Mouse (Mus musculus): ENCODE measurements around the gene Rbm8a.
"Not testable (repeated sequence)": the region's sequence is repeated elsewhere in the genome, so short reads cannot be mapped to it uniquely, and the experiment has no call there.

Gene Rbm8a

GRCm38 (mm10) chr3:96606007-96606406 is 23.7 kb upstream of the Rbm8a start:
- DNase-seq: not testable (repeated sequence)

- no peak for DNase-seq
Observed at GRCm38 (mm10) chr3:96606618-96607017, 23.1 kb upstream of the Rbm8a start.

GRCm38 (mm10) chr3:96617941-96618340 is 11.8 kb upstream of the Rbm8a start:
- DNase-seq: no peak

- no peak for DNase-seq
Observed at GRCm38 (mm10) chr3:96623201-96623600, 6.5 kb upstream of the Rbm8a start.

GRCm38 (mm10) chr3:96632058-96632457 is 2.3 kb downstream of the Rbm8a start:
- no peak for DNase-seq

DNA sequence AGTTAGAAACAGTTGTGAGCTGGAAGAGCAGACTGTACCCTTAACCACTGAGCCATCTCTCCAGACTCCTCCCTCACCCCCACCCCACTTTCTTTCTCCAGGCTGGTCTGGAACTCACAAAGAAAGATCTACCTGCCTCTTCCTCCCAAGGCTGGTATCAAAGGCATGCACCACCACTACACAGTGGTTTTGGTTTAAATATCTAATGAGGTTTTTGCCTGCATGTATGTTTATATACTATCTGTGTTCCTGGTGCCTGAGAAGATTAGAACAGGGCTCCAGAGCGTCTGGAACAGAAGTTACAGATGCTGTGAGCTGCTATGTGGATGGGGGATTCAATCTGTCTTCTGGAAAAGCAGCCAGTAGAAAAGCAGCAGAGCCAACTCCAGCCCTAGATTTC is 4.3 kb downstream of the Rbm8a start:
- no peak for DNase-seq

DNA sequence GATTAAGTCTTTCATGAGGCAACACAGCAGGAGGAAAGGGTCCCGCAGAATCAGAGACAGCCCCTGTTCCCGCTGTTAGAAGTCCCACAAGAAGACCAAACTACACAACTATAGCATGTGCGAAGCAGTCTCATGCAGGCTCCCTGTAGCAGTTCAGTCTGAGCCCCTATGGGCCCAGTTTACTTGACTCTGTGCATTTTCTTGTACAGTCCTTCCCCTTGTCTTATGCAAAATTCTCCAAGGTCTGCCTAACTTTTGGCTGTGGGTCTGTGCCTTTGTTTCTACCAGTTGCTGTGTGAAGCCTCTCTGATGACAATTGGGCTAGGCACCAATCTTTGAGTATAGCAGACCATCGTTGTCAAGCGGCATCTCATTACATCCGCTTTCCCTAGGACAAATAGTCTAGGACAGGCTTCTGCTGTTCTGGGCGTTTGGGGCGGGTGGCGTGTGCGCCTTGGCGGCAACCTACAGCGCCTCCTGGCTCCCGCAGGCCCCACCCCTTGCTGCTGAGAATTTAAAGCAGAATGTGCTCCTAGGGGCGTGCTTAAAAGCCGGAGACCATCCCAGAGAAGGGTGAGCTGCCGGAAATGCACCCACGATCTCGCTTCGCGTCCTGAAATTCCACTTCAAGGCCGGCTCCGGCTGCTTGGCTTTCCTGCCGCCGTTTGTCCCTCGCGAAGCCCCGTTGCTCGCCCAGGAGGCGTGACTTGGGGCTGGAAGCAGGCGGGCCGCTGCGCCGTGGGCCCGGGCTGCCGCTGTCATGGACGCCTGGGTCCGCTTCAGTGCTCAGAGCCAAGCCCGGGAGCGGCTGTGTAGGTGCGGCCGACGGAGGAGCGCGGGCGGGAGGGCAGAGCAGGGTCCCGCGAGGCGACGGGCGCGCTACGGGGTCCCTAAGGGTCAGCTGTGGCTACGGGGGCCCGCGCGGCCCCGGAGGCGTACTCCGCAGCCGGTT is 5.5 kb downstream of the Rbm8a start, which contains the start of the genes Pex11b and Gm42957:
Gene Pex11b (plus strand): TSS at position 449 of the 952 bp plus-strand sequence.
Gene Gm42957 (plus strand): TSS at position 547 of the 952 bp plus-strand sequence.
- peak; percentile 92 for DNase-seq

GRCm38 (mm10) chr3:96635906-96636305 is 6.2 kb downstream of the Rbm8a start:
- no peak for DNase-seq

DNA sequence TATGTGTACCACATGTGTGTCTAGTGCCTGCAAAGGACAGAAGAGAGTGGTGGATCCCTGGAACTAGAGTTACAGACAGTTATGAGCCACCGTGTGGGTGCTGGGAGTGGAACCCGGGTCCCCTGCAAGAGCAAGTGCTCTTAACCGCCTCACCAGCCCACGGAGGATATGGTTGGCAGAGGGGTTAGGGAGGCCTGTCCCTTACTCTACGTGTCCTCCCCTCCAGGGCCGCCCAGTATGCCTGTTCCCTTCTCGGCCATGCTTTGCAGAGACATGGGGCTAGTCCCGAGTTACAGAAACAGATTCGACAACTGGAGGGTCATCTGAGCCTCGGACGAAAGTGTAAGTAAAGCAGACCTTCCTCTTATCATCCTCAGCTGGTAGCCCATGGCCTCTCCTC is 6.7 kb downstream of the Rbm8a start:
- no peak for DNase-seq

DNA sequence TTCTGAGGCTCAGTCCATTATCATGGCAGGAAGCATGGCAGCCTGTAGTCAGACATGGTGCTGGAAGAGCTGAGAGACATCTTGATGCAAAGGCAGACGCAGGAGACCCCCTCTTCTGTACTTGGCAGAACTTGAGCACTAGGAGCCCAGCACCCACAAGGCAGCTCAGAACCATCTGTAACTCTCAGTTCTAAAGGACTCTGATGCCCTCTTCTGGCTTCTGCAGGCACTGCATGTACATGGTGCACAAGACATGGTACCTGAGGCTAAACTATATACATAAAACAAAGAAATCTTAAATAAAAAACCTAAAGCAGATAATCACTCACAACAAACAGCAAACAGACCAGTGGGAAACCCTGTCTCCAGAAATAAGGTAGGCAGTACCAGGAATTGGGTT is 9.5 kb downstream of the Rbm8a start:
- DNase-seq: peak; percentile 60

- peak; percentile 45 for DNase-seq
Observed at GRCm38 (mm10) chr3:96645018-96645649, 15.4 kb downstream of the Rbm8a start, which contains the start of gene Itga10. Gene Itga10, plus strand, starts transcription at chr3:96645584.

GRCm38 (mm10) chr3:96647365-96647764 is 17.6 kb downstream of the Rbm8a start:
- no peak for DNase-seq

GRCm38 (mm10) chr3:96660901-96661300 is 31.2 kb downstream of the Rbm8a start:
- DNase-seq: no peak

- DNase-seq: no peak
Observed at GRCm38 (mm10) chr3:96662731-96663316, 33.1 kb downstream of the Rbm8a start.

DNA sequence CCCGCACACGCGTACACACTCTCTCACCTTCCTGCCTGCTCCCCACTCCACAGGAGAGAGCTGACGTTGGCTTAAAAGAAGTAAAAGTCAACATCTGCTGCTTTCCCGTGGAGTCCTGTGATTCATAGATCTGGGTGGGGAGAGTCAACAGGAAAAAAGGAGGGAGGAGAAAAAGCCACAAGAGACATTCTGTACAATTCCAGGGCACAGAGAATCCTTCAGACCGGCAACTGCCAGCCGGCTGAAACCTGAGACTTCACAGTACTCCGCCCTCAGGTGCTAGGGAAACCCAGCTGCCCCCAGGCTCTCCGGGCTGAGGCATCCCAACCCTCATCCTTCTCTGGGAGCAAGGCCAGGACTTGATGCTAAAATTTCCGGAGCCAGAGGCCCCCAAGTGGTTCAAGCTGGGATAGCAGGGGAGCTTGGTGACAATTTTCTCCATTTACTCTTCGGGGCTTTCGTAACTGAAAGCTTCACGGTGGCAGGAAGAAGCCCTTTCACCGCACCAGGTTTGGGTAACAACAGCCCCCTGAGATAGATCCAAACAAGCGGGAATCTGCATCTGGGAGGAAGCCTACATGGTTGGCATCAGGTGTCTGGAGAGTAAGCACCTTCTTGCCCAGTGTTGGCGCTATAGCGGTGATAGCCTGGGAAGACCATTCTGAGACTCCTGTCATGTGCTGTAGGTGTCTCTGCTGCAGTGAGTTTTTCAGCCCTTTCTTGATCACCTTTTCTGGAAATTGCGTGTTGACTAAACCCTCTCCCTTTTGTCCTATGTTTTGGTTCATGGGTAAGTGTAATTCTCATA is 33.9 kb downstream of the Rbm8a start:
- DNase-seq: peak; percentile 90

- not testable (repeated sequence) for DNase-seq
Observed at GRCm38 (mm10) chr3:96665732-96666363, 36.1 kb downstream of the Rbm8a start.

- no peak for DNase-seq
Observed at GRCm38 (mm10) chr3:96666916-96667315, 37.2 kb downstream of the Rbm8a start.

GRCm38 (mm10) chr3:96667316-96667715 is 37.6 kb downstream of the Rbm8a start:
- DNase-seq: peak; percentile 51

DNA sequence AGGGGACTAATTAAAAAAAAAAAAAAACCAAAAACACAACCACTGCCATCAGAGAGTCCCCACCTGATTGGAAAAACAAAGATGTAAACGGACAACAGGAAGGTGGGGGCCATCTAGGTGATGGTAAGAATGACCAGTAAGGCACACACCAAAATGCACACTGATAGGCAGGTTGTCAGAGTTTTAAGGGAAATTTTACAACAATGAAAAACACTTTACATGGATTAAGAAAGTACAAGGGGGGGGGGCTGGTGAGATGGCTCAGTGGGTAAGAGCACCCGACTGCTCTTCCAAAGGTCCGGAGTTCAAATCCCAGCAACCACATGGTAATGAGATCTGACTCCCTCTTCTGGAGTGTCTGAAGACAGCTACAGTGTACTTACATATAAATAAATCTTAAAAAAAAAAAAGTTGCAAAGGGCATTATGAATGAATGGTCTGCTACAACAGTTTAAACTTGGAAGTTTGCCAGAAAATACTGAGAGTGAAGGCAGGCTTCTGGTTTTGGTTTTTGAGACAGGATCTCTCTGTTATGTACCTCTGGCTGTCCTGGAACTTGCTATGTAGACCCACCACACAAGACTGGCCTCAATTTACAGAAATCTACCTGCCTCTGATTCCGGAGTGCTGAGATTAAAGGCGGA is 38.8 kb downstream of the Rbm8a start:
- DNase-seq: no peak

DNA sequence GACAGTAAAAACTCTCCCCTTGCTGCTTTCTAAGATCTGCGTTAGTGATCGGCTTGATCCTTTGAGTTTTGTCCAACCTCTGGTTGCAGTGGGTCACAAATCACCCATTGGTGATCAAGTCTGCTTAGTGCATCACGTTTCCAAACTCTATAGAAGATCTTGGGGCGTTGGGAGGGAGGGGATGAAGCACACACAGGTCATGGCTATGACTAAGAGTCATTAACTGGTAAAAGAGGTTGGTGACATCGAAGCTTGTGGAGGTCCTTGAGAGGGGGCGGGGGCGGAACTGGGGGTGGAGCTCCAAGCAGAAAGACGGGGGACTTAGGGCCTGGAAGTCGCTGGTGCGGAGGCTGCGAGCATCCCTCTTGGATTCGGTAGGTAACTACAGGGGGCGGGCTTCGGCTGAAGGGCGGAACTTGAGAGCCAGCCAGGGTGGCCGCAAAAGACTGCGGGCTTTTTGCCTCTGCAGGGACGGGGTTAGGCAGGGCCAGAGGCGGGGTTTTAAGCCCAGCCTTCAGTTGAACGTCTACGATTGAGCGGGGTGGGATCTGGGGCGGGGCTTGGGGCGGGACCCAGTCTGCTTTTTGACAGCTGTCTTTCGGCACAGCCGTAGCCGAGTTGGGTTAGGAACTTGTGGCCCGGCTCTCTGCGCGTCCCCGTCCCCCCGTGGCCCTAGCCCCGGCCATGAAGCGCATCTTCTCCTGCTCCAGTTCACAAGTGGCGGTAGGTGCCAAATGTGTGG is 40.2 kb downstream of the Rbm8a start, which contains the start of gene Ankrd35:
Gene Ankrd35 (plus strand): TSS at position 405 of the 742 bp plus-strand sequence.
- peak; percentile 89 for DNase-seq

- DNase-seq: no peak
Observed at GRCm38 (mm10) chr3:96671519-96671918, 41.8 kb downstream of the Rbm8a start.
